Mouse (Mus musculus) lung, adult 2 months (tissue): ENCODE results near the gene Tm9sf3.

Experiments
- CTCF ChIP-seq: fragments of 200-500 bp; IDR thresholded peaks from 2 replicates; pipeline ENCODE4 v1.5.1; 2011; ENCODE audit warnings: mild to moderate bottlenecking, low read length, control low read depth; ENCODE audit not compliant: insufficient read depth
- POLR2A ChIP-seq: fragments of 200-500 bp; IDR thresholded peaks from 2 replicates; pipeline ENCODE4 v1.6.1; 2011; ENCODE audit warnings: low read depth, mild to moderate bottlenecking, control low read depth, low read length, borderline replicate concordance; ENCODE audit errors: extremely low read depth

DNA sequence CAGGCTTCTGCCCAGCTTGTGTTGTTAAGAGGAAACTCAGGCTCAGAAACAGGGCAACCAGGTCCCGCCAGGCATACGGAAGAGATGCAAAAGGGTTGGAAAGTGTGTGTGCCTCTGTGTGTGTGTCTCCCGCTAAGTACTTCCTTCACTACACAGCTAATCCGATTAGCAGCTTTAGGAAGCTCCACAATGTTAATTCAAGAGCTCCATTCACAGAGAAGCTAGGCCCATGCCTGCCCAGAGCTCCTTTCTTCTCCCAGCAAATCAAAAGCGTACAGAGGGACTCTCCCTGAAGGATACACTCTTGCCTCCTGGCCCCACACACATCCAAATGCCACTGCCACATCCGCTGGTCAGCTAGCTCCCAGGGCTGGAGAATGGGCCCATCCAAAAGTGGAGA is 86.5 kb downstream of the Tm9sf3 start:
- TF ChIP-seq POLR2A: no peak
- TF ChIP-seq CTCF: no peak
